Comparison of ENCODE assay signal across 8 mouse cellular contexts in genomic region chr11:26073638-26074294, GRCm38 (mm10).
DNase-seq lines count a peak whose midpoint lies in the region; ATAC-seq and TF ChIP-seq lines count a peak whose summit lies in the region.

No protein-coding gene starts in this region.

- TF ChIP-seq CTCF in cortical plate, adult 2 months (IDR thresholded peaks at IDR 0.05; ENCODE audit: extremely low read depth, insufficient read depth, low read length) = peak; percentile 89
- TF ChIP-seq CTCF in heart, postnatal 0 days (IDR thresholded peaks at IDR 0.05; ENCODE audit: low read depth) = peak; percentile 75
- peak; percentile 43 for TF ChIP-seq CTCF in liver, embryonic 14.5 days (IDR thresholded peaks at IDR 0.05; ENCODE audit: low read depth)
- no peak for TF ChIP-seq CTCF in thymus, adult 2 months (IDR thresholded peaks at IDR 0.05; ENCODE audit: borderline replicate concordance, control insufficient read depth, extremely low read depth, insufficient read depth, low read length, poor library complexity)

- no peaks in the 10 kb centered on the region for H3K27me3 ChIP-seq in heart, postnatal 0 days (ENCODE audit: control insufficient read depth, insufficient read depth, low read length)
- H3K27me3 ChIP-seq in liver, embryonic 14.5 days (ENCODE audit: control insufficient read depth, insufficient read depth, low read length) = no peaks in the 10 kb centered on the region
- no peaks in the 10 kb centered on the region for H3K27me3 ChIP-seq in thymus, adult 2 months (ENCODE audit: control insufficient read depth, insufficient read depth, low read length)

- TF ChIP-seq EP300 in heart, postnatal 0 days (IDR thresholded peaks at IDR 0.05; ENCODE audit: low read depth) = no peak
- no peak for TF ChIP-seq EP300 in liver, embryonic 14.5 days (IDR thresholded peaks at IDR 0.05; ENCODE audit: low read depth)

- WGBS in heart, postnatal 0 days = 37% methylated on average over 8 of the region's 8 CpGs
- 38% methylated on average over 8 of the region's 8 CpGs for WGBS in liver, embryonic 14.5 days (ENCODE audit: insufficient replicate concordance)
- 68% methylated on average over 8 of the region's 8 CpGs for WGBS in thymus, adult 2 months

- no peak overlapping the region for H3K9ac ChIP-seq in heart, postnatal 0 days (replicated peaks; ENCODE audit: low read depth, low read length)
- no peak overlapping the region for H3K9ac ChIP-seq in liver, embryonic 14.5 days (replicated peaks)

- H3K27ac ChIP-seq in cortical plate, adult 2 months (ENCODE audit: insufficient read depth, low read length) = no peak overlapping the region
- no peak overlapping the region for H3K27ac ChIP-seq in heart, postnatal 0 days (ENCODE audit: low read depth)
- no peak overlapping the region for H3K27ac ChIP-seq in liver, embryonic 14.5 days
- no peak overlapping the region for H3K27ac ChIP-seq in thymus, adult 2 months (ENCODE audit: control insufficient read depth, insufficient read depth, low read length)

- no peaks in the 10 kb centered on the region for H3K4me1 ChIP-seq in cortical plate, adult 2 months (ENCODE audit: control insufficient read depth, insufficient read depth, low read length)
- H3K4me1 ChIP-seq in heart, postnatal 0 days (ENCODE audit: control insufficient read depth, insufficient read depth) = no peaks in the 10 kb centered on the region
- H3K4me1 ChIP-seq in liver, embryonic 14.5 days (replicated peaks; ENCODE audit: control insufficient read depth in 2 of 2, insufficient read depth in 2 of 2, low read length in 1 of 2) = no peaks in the 10 kb centered on the region
- H3K4me1 ChIP-seq in thymus, adult 2 months (replicated peaks; ENCODE audit: control insufficient read depth, insufficient read depth, low read length) = no peaks in the 10 kb centered on the region

- no peak overlapping the region for H3K4me2 ChIP-seq in heart, postnatal 0 days (ENCODE audit: low read depth, low read length)
- H3K4me2 ChIP-seq in liver, embryonic 14.5 days (ENCODE audit: low read depth) = no peak overlapping the region

- no peaks in the 10 kb centered on the region for H3K9me3 ChIP-seq in heart, postnatal 0 days (replicated peaks; ENCODE audit: control insufficient read depth, low read length)
- H3K9me3 ChIP-seq in liver, embryonic 14.5 days (ENCODE audit: control insufficient read depth, low read length) = no peaks in the 10 kb centered on the region

- TF ChIP-seq POLR2A in cortical plate, adult 2 months (IDR thresholded peaks at IDR 0.05; ENCODE audit: extremely low read depth, insufficient read depth, low read length) = no peak
- no peak for TF ChIP-seq POLR2A in thymus, adult 2 months (IDR thresholded peaks at IDR 0.05; ENCODE audit: control insufficient read depth, extremely low read depth, insufficient read depth, low read length, poor library complexity)

- no peak overlapping the region for H3K4me3 ChIP-seq in cortical plate, adult 2 months (ENCODE audit: insufficient read depth, low read length)
- H3K4me3 ChIP-seq in heart, postnatal 0 days (ENCODE audit: low read depth, low read length) = no peak overlapping the region
- H3K4me3 ChIP-seq in liver, embryonic 14.5 days (ENCODE audit: insufficient read depth in 1 of 2, low read depth in 2 of 2, low read length in 2 of 2) = no peak overlapping the region
- H3K4me3 ChIP-seq in thymus, adult 2 months (ENCODE audit: control insufficient read depth, insufficient read depth, low read length) = no peak overlapping the region

- peak; percentile 16 for DNase-seq in ovary, postnatal 36 days (ENCODE audit: low spot score)
- no peak for DNase-seq in ovary, postnatal 10 days (ENCODE audit: low spot score)
- peak; percentile 63 for DNase-seq in heart, postnatal 0 days (ENCODE audit: low spot score)
- peak; percentile 36 to 39 for DNase-seq in kidney, postnatal 25 days
- no peak for DNase-seq in liver, embryonic 14.5 days (ENCODE audit: low read depth in 3 of 3, low spot score in 3 of 3)
- DNase-seq in retina, postnatal 7 days (ENCODE audit: low read depth, low spot score) = peak; percentile 36
- DNase-seq in thymus, adult 2 months = no peak

- H3K36me3 ChIP-seq in heart, postnatal 0 days (replicated peaks; ENCODE audit: control insufficient read depth, insufficient read depth, low read length) = no peaks in the 10 kb centered on the region
- H3K36me3 ChIP-seq in liver, embryonic 14.5 days (replicated peaks; ENCODE audit: control insufficient read depth, insufficient read depth, low read depth) = no peaks in the 10 kb centered on the region
- H3K36me3 ChIP-seq in thymus, adult 2 months (ENCODE audit: control insufficient read depth, insufficient read depth, low read length) = no peaks in the 10 kb centered on the region

- 0 out of 2 replicates have a peak, but pooled peaks have one; percentile 49 for ATAC-seq in heart, postnatal 0 days (ENCODE audit: insufficient read depth, low read depth)
- no peak for ATAC-seq in liver, embryonic 14.5 days (ENCODE audit: insufficient read depth)

Comparison
In these comparisons a context has a peak if more than half of its experiments do, and no peak if none do; other contexts are left out.
1. DNase-seq: peak in ovary, postnatal 36 days (single experiment), heart, postnatal 0 days (single experiment), kidney, postnatal 25 days (2 of 2) and retina, postnatal 7 days (single experiment); none in ovary, postnatal 10 days (single experiment), liver, embryonic 14.5 days (0 of 3) and thymus, adult 2 months (single experiment).